Mouse (Mus musculus) lung, adult 2 months (tissue): ENCODE measurements around the gene Tpte. TPM values are rescaled to one million over a fixed set of nuclear protein-coding genes. Genes with fewer than 3 reads are reported as not detected.

Source experiments
- DNase-seq: peaks from one replicate; pipeline ENCODE4 v3.0.0; 2022
- H3K4me1 ChIP-seq: fragments of 200-500 bp; 2 replicates; pipeline ENCODE4 v1.6.1; 2011; ENCODE audit warnings: low read length; ENCODE audit not compliant: control insufficient read depth, insufficient read depth
- H3K4me3 ChIP-seq: fragments of 200-500 bp; replicated peaks from 2 replicates; pipeline ENCODE3; 2011; ENCODE audit warnings: low read depth, mild to moderate bottlenecking, control low read depth, low read length; ENCODE audit errors: extremely low read depth
- CTCF ChIP-seq: fragments of 200-500 bp; IDR thresholded peaks from 2 replicates; pipeline ENCODE4 v1.5.1; 2011; ENCODE audit warnings: mild to moderate bottlenecking, low read length, control low read depth; ENCODE audit not compliant: insufficient read depth
- POLR2A ChIP-seq: fragments of 200-500 bp; IDR thresholded peaks from 2 replicates; pipeline ENCODE4 v1.6.1; 2011; ENCODE audit warnings: low read depth, mild to moderate bottlenecking, control low read depth, low read length, borderline replicate concordance; ENCODE audit errors: extremely low read depth
- WGBS: fragments of 180-500 bp; shearing (Covaris S2); methylation state at CpG from one replicate; pipeline ENCODE4 v1.1.7; 2018; 5-methylcytosine and 5-hydroxymethylcytosine counted together
- polyA plus RNA-seq: library from polyadenylated mRNA; depleted of rRNA; stranded (reverse); fragments of >200 nt; gene quantifications from 2 replicates; pipeline ENCODE4 v1.2.3, GENCODE M21; 2012; rRNA removed

The Tpte gene
- polyA plus RNA-seq, 1 experiment, result not detected

- Histone ChIP-seq H3K4me1 (0 out of 2 replicates have a peak, but pooled peaks cover 2% of the 10 kb centered on the region), H3K4me3 (peak overlapping the region; percentile 97)
- WGBS, result 12% methylated on average over 8 of the region's 8 CpGs
- no peak for TF ChIP-seq CTCF
- TF ChIP-seq POLR2A, result no peak
- DNase-seq, result no peak
Measured at GRCm38 (mm10) chr8:22411971-22412370, 128.7 kb downstream of the Tpte start.

Other genes starting within 250 kb of the Tpte start
- gene Atp7b, start 223.1 kb upstream of the Tpte start, polyA plus RNA-seq, result 20.0 and 21.5 TPM in 2 replicates
- gene Alg11, start 222.7 kb upstream of the Tpte start, polyA plus RNA-seq, result 3.8 and 5.7 TPM in 2 replicates
- gene Nek5, start 158.4 kb upstream of the Tpte start, polyA plus RNA-seq, result 2.7 and 4.2 TPM in 2 replicates
- 0.88 and 1.5 TPM in 2 replicates for gene Nek3, start 117.0 kb upstream of the Tpte start, polyA plus RNA-seq
- 0.20 and 1.3 TPM in 2 replicates for gene Ckap2, start 97.6 kb upstream of the Tpte start, polyA plus RNA-seq
- gene Vps36, start 90.6 kb upstream of the Tpte start, polyA plus RNA-seq, result 10.1 and 14.6 TPM in 2 replicates
- gene Thsd1, start 56.1 kb upstream of the Tpte start, polyA plus RNA-seq, result 23.1 and 25.5 TPM in 2 replicates
- gene Slc25a15, start 115.2 kb downstream of the Tpte start, polyA plus RNA-seq, result 2.7 and 3.2 TPM in 2 replicates
- gene Mrps31, start 127.9 kb downstream of the Tpte start, polyA plus RNA-seq, result 2.6 and 3.7 TPM in 2 replicates